Mouse (Mus musculus) ES-E14 (cell line): ENCODE data around the gene Cs. TPM values are rescaled to one million over a fixed set of nuclear protein-coding genes. Genes with fewer than 3 reads are reported as not detected.

ENCODE experiments used
- DNase-seq: peaks from one replicate; pipeline ENCODE4 v3.0.0-alpha.2; 2013; ENCODE audit warnings: low read depth, low spot score
- H3K27ac ChIP-seq: 2 replicates; pipeline ENCODE4 v1.5.1; 2012; ENCODE audit warnings: low read depth, mild to moderate bottlenecking, low read length, moderate library complexity, mixed read lengths; ENCODE audit not compliant: poor library complexity, insufficient read depth, severe bottlenecking
- H3K36me3 ChIP-seq: 2 replicates; pipeline ENCODE4 v1.6.1; 2012; ENCODE audit warnings: mild to moderate bottlenecking, low read length, moderate library complexity, mixed read lengths; ENCODE audit not compliant: control insufficient read depth, poor library complexity, insufficient read depth, severe bottlenecking
- H3K4me1 ChIP-seq, 2 experiments: fragments of 150-350 bp in 1 of 2; sonication (generic) in 1 of 2; 2 replicates each; pipeline ENCODE4 v1.6.1; 2012; ENCODE audit warnings: low read length in 2 of 2, mild to moderate bottlenecking in 1 of 2, mixed read lengths in 1 of 2; ENCODE audit not compliant: control insufficient read depth in 2 of 2, insufficient read depth in 2 of 2, poor library complexity in 1 of 2
- H3K4me3 ChIP-seq, 2 experiments: fragments of 150-350 bp in 1 of 2; sonication (generic) in 1 of 2; 2 replicates each; pipeline ENCODE4 v1.5.1; 2012; ENCODE audit warnings: low read length in 2 of 2, low read depth in 1 of 2, mild to moderate bottlenecking in 1 of 2, mixed read lengths in 1 of 2; ENCODE audit not compliant: insufficient read depth in 1 of 2, poor library complexity in 1 of 2, severe bottlenecking in 1 of 2
- H3K9ac ChIP-seq: 2 replicates; pipeline ENCODE4 v1.6.1; 2012; ENCODE audit warnings: low read depth, mild to moderate bottlenecking, low read length, mixed read lengths; ENCODE audit not compliant: poor library complexity, insufficient read depth, severe bottlenecking
- H3K9me3 ChIP-seq: fragments of 150-350 bp; sonication (generic); 2 replicates; pipeline ENCODE4 v1.6.1; 2012; ENCODE audit warnings: low read depth, mild to moderate bottlenecking, low read length; ENCODE audit not compliant: control insufficient read depth, insufficient read depth
- CHD2 ChIP-seq: IDR thresholded peaks from 2 replicates; pipeline ENCODE4 v1.6.1; 2014; ENCODE audit warnings: mild to moderate bottlenecking, low read depth, low read length, inconsistent platforms
- HCFC1 ChIP-seq: IDR thresholded peaks from 2 replicates; pipeline ENCODE4 v1.6.1; 2012; ENCODE audit warnings: low read length, inconsistent platforms, borderline replicate concordance; ENCODE audit not compliant: insufficient read depth
- MAFK ChIP-seq: IDR thresholded peaks from 2 replicates; pipeline ENCODE4 v1.6.1; 2014; ENCODE audit warnings: mild to moderate bottlenecking, low read depth, low read length, inconsistent platforms; ENCODE audit not compliant: insufficient read depth
- ZC3H11A ChIP-seq: IDR thresholded peaks from 2 replicates; pipeline ENCODE4 v1.6.1; 2012; ENCODE audit warnings: low read depth, mild to moderate bottlenecking, inconsistent platforms, low read length, borderline replicate concordance
- ZNF384 ChIP-seq: IDR thresholded peaks from 2 replicates; pipeline ENCODE4 v1.6.1; 2012; ENCODE audit warnings: low read depth, low read length, inconsistent platforms
- in situ Hi-C, 2 experiments: fragments of 600-800 bp; cut with MboI; formaldehyde crosslinking; loops; one replicate each; pipeline ENCODE4 v1.15.1; 2025; ENCODE audit warnings: low sequenced_read_pairs in 2 of 2, inconsistent platforms in 1 of 2; ENCODE audit not compliant: unreplicated experiment in 2 of 2
- total RNA-seq: library from RNA; depleted of rRNA; stranded (reverse); fragments of 300-350 nt; gene quantifications from 2 replicates; pipeline ENCODE4 v1.2.3, GENCODE M21; 2012

Gene Cs
- total RNA-seq, 1 experiment, result 143 TPM

GRCm38 (mm10) chr10:128378462-128378861, 40.9 kb downstream of the Cs start:
- no peaks in the 10 kb centered on the region for H3K9me3 ChIP-seq
- H3K36me3 ChIP-seq, result peaks cover 29% of the 10 kb centered on the region
- in situ Hi-C loops, result no loop called here
- H3K9ac ChIP-seq, result no peak overlapping the region
- no peak overlapping the region for H3K27ac ChIP-seq
- no peak for TF ChIP-seq CHD2
- DNase-seq, result no peak
- no peak overlapping the region for H3K4me3 ChIP-seq
- peaks cover 0 to 4% of the 10 kb centered on the region in 2 experiments; a peak in 1 of 4 replicates for H3K4me1 ChIP-seq

GRCm38 (mm10) chr10:128379260-128379659, 41.7 kb downstream of the Cs start:
- Histone ChIP-seq H3K27ac (no peak overlapping the region), H3K36me3 (peaks cover 36% of the 10 kb centered on the region), H3K9me3 (no peaks in the 10 kb centered on the region), H3K9ac (no peak overlapping the region), H3K4me1 (peaks cover 0 to 4% of the 10 kb centered on the region in 2 experiments; a peak in 1 of 4 replicates), H3K4me3 (no peak overlapping the region)
- no peak for TF ChIP-seq CHD2
- TF ChIP-seq MAFK, result no peak
- TF ChIP-seq ZNF384, result no peak
- no peak for TF ChIP-seq ZC3H11A
- no peak for TF ChIP-seq HCFC1
- in situ Hi-C loops, result no loop called here
- no peak for DNase-seq

GRCm38 (mm10) chr10:128380565-128380964, 43.0 kb downstream of the Cs start:
- H3K9ac ChIP-seq, result no peak overlapping the region
- in situ Hi-C loops, result no loop called here
- no peaks in the 10 kb centered on the region for H3K9me3 ChIP-seq
- peaks cover 0 to 4% of the 10 kb centered on the region in 2 experiments; a peak in 1 of 4 replicates for H3K4me1 ChIP-seq
- no peak for TF ChIP-seq ZNF384
- TF ChIP-seq ZC3H11A, result no peak
- TF ChIP-seq HCFC1, result no peak
- no peak for TF ChIP-seq MAFK
- DNase-seq, result no peak
- H3K4me3 ChIP-seq, result no peak overlapping the region
- H3K36me3 ChIP-seq, result peaks cover 41% of the 10 kb centered on the region
- no peak overlapping the region for H3K27ac ChIP-seq

- peaks cover 56% of the 10 kb centered on the region for H3K36me3 ChIP-seq
Measured at GRCm38 (mm10) chr10:128382482-128382881, 44.9 kb downstream of the Cs start.

GRCm38 (mm10) chr10:128385902-128386301, 48.4 kb downstream of the Cs start:
- in situ Hi-C loops, result no loop called here
- DNase-seq, result no peak
- no peak overlapping the region for H3K9ac ChIP-seq
- peaks cover 80% of the 10 kb centered on the region for H3K36me3 ChIP-seq
- TF ChIP-seq CHD2, result no peak
- TF ChIP-seq ZC3H11A, result no peak
- no peak for TF ChIP-seq MAFK
- TF ChIP-seq HCFC1, result no peak
- no peak for TF ChIP-seq ZNF384
- H3K4me3 ChIP-seq, result no peak overlapping the region
- H3K9me3 ChIP-seq, result no peaks in the 10 kb centered on the region
- H3K27ac ChIP-seq, result no peak overlapping the region
- H3K4me1 ChIP-seq, result peaks cover 0 to 3% of the 10 kb centered on the region in 2 experiments; a peak in 1 of 4 replicates

More at GRCm38 (mm10) chr10:128382482-128382881, 44.9 kb downstream of the Cs start:
- H3K9ac ChIP-seq, result no peak overlapping the region
- H3K4me1 ChIP-seq, result peaks cover 0 to 4% of the 10 kb centered on the region in 2 experiments; a peak in 1 of 4 replicates
- TF ChIP-seq ZC3H11A, result no peak
- no peak for TF ChIP-seq HCFC1
- TF ChIP-seq CHD2, result no peak
- TF ChIP-seq ZNF384, result no peak
- TF ChIP-seq MAFK, result no peak
- no peak overlapping the region for H3K4me3 ChIP-seq
- no peak overlapping the region for H3K27ac ChIP-seq
- in situ Hi-C loops, result no loop called here
- no peak for DNase-seq
- H3K9me3 ChIP-seq, result no peaks in the 10 kb centered on the region
